Mouse (Mus musculus): ENCODE measurements around the gene Ppp1ca. TPM values are rescaled to one million over a fixed set of nuclear protein-coding genes. Genes with fewer than 3 reads are reported as not detected.

Gene Ppp1ca
- polyA plus RNA-seq, 1 experiment, result 295 TPM

DNA sequence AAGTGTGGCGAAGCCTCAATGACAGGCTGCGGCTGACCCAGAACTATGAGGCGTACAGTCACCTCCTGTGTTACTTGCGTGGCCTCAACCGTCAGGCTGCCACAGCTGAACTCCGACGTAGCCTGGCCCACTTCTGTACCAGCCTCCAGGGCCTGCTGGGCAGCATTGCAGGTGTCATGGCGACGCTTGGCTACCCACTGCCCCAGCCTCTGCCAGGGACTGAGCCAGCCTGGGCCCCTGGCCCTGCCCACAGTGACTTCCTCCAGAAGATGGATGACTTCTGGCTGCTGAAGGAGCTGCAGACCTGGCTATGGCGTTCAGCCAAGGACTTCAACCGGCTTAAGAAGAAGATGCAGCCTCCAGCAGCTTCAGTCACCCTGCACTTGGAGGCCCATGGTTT is 30.3 kb downstream of the Ppp1ca start:
- no peaks in the 10 kb centered on the region for H3K9me3 ChIP-seq (replicated peaks; ENCODE audit: control insufficient read depth, insufficient read depth, low read length, poor library complexity, severe bottlenecking)
- TF ChIP-seq POLR2A (IDR thresholded peaks at IDR 0.05; ENCODE audit: insufficient read depth, low read length) (no peak), CTCF (IDR thresholded peaks at IDR 0.05; ENCODE audit: low read depth, low read length) (no peak), EP300 (IDR thresholded peaks at IDR 0.05; ENCODE audit: insufficient read depth, low read depth, low read length) (no peak)
- no peaks in the 10 kb centered on the region for H3K27me3 ChIP-seq (ENCODE audit: control insufficient read depth, insufficient read depth, low read length, poor library complexity, severe bottlenecking)
- no peaks in the 10 kb centered on the region for H3K36me3 ChIP-seq (ENCODE audit: control insufficient read depth, insufficient read depth, low read length, poor library complexity, severe bottlenecking)
- no peak overlapping the region for H3K9ac ChIP-seq (ENCODE audit: low read depth, poor library complexity, severe bottlenecking)
- no peak overlapping the region for H3K27ac ChIP-seq (ENCODE audit: insufficient read depth, low read length)
- H3K4me1 ChIP-seq (ENCODE audit: control insufficient read depth, insufficient read depth, low read length), result no peaks in the 10 kb centered on the region
- H3K4me3 ChIP-seq (ENCODE audit: low read depth, low read length), result no peak overlapping the region

DNA sequence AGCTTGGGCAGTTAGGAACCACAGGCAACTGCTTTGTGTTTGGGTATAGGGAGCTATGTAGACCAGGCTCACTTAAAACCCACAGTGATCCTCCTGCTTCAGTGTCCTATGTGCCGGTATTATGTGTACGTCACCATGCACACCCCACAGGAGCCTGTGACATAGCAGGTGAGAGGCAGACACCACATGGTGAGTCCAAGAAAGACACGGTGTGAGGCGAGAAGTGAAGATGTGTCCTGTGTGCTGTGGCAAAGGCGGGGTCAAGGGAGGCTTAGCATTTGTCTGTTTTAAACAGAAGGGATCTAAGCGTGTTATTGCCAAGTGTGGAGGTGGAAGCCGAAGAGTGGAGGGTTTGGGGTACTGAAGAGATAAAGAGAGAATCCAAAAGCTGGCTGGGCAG is 34.9 kb downstream of the Ppp1ca start:
- Histone ChIP-seq H3K4me1 (ENCODE audit: control insufficient read depth, insufficient read depth, low read length) (no peaks in the 10 kb centered on the region), H3K27me3 (ENCODE audit: control insufficient read depth, insufficient read depth, low read length, poor library complexity, severe bottlenecking) (no peaks in the 10 kb centered on the region), H3K4me3 (ENCODE audit: low read depth, low read length) (no peak overlapping the region), H3K27ac (ENCODE audit: insufficient read depth, low read length) (no peak overlapping the region), H3K36me3 (ENCODE audit: control insufficient read depth, insufficient read depth, low read length, poor library complexity, severe bottlenecking) (no peaks in the 10 kb centered on the region), H3K9ac (ENCODE audit: low read depth, poor library complexity, severe bottlenecking) (no peak overlapping the region), H3K9me3 (replicated peaks; ENCODE audit: control insufficient read depth, insufficient read depth, low read length, poor library complexity, severe bottlenecking) (no peaks in the 10 kb centered on the region)
- TF ChIP-seq EP300 (IDR thresholded peaks at IDR 0.05; ENCODE audit: insufficient read depth, low read depth, low read length), result no peak
- TF ChIP-seq POLR2A (IDR thresholded peaks at IDR 0.05; ENCODE audit: insufficient read depth, low read length), result no peak
- no peak for TF ChIP-seq CTCF (IDR thresholded peaks at IDR 0.05; ENCODE audit: low read depth, low read length)

DNA sequence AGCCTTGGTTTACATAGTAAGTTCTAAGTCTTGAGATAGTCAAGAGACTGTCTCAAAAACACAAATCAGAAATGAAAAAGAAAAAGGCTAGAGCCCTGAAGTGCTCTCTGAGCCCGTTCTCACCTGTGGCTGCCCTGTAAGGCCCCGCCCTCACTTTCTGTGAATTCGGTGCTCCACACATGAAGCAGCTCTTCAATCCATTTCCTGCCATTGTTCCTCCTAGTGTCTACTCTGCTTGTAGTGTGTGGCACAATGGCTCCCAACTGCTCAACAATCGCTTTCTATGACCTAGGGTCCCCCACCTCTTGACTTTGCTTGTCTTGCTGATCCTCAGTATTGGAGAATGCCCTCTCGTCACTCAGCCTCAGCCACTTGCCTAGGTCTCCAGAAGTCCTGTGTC is 35.6 kb downstream of the Ppp1ca start:
- Histone ChIP-seq H3K36me3 (ENCODE audit: control insufficient read depth, insufficient read depth, low read length, poor library complexity, severe bottlenecking) (no peaks in the 10 kb centered on the region), H3K27ac (ENCODE audit: insufficient read depth, low read length) (no peak overlapping the region), H3K9me3 (replicated peaks; ENCODE audit: control insufficient read depth, insufficient read depth, low read length, poor library complexity, severe bottlenecking) (no peaks in the 10 kb centered on the region), H3K4me1 (ENCODE audit: control insufficient read depth, insufficient read depth, low read length) (no peaks in the 10 kb centered on the region), H3K9ac (ENCODE audit: low read depth, poor library complexity, severe bottlenecking) (no peak overlapping the region), H3K4me3 (ENCODE audit: low read depth, low read length) (no peak overlapping the region), H3K27me3 (ENCODE audit: control insufficient read depth, insufficient read depth, low read length, poor library complexity, severe bottlenecking) (no peaks in the 10 kb centered on the region)
- no peak for TF ChIP-seq EP300 (IDR thresholded peaks at IDR 0.05; ENCODE audit: insufficient read depth, low read depth, low read length)
- TF ChIP-seq CTCF (IDR thresholded peaks at IDR 0.05; ENCODE audit: low read depth, low read length), result no peak
- TF ChIP-seq POLR2A (IDR thresholded peaks at IDR 0.05; ENCODE audit: insufficient read depth, low read length), result no peak

DNA sequence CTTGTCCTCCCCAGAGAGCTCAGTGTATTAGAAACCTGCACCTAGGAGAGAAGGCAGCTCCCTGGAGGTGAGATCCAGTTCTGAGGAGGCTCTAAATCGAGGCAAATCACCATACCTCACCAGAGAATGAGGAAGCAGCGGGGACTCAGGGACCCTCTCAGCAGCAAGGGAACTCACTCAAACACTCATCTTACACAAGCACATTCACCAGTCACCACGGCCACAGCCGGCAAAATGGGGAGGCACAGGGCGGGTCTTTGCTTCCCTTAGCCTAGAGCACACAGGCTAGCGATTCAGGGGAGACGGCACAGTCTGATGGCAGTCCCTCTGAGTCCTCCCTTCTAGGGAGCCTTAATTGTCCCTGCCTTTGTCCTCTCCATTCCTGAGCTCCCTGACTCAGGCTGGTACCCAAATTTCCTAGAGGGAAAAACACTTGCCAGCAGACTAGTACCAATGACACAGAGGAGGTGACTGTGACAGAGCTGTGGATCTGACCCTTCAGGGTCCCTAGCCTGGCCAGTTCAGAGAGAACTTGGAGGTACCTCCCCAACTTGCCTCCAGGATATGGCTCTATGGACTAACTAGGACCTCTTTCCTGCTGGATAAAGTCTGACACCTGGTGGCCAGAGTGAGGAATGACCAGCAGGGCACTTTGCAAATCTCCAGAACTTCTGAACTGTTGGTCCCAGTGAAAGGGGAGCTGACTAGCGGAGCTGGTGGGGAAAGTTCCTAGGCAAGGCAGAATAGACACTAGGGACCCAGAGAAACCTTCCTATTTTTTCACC is 36.2 kb downstream of the Ppp1ca start:
- Histone ChIP-seq H3K4me1 (ENCODE audit: control insufficient read depth, insufficient read depth, low read length) (no peaks in the 10 kb centered on the region), H3K9ac (ENCODE audit: low read depth, poor library complexity, severe bottlenecking) (no peak overlapping the region), H3K9me3 (replicated peaks; ENCODE audit: control insufficient read depth, insufficient read depth, low read length, poor library complexity, severe bottlenecking) (no peaks in the 10 kb centered on the region), H3K27ac (ENCODE audit: insufficient read depth, low read length) (no peak overlapping the region), H3K27me3 (ENCODE audit: control insufficient read depth, insufficient read depth, low read length, poor library complexity, severe bottlenecking) (no peaks in the 10 kb centered on the region), H3K36me3 (ENCODE audit: control insufficient read depth, insufficient read depth, low read length, poor library complexity, severe bottlenecking) (no peaks in the 10 kb centered on the region), H3K4me3 (ENCODE audit: low read depth, low read length) (no peak overlapping the region)
- TF ChIP-seq CTCF (IDR thresholded peaks at IDR 0.05; ENCODE audit: low read depth, low read length) (peak; percentile 70), POLR2A (IDR thresholded peaks at IDR 0.05; ENCODE audit: insufficient read depth, low read length) (no peak)

DNA sequence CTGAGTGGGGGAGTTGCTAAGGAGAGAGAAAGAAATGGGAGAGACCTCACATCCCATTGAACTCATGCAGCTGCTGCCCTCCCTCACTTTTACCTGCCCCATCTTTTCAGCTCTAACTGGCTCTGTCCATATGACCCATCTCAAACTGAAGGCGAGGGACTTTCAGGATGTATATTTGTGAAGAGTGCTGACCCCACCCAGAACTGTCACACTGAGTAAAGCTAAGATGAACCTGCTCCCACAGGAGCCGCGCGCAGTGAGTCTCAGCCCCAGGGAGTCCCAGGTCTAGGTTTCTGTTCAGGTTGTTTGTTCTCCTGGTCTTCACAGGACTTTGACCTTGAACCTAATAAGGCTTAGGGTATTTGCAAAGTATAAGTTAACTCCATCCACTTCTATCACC is 37.0 kb downstream of the Ppp1ca start:
- H3K27me3 ChIP-seq (ENCODE audit: control insufficient read depth, insufficient read depth, low read length, poor library complexity, severe bottlenecking), result no peaks in the 10 kb centered on the region
- H3K4me3 ChIP-seq (ENCODE audit: low read depth, low read length), result no peak overlapping the region
- H3K36me3 ChIP-seq (ENCODE audit: control insufficient read depth, insufficient read depth, low read length, poor library complexity, severe bottlenecking), result no peaks in the 10 kb centered on the region
- TF ChIP-seq POLR2A (IDR thresholded peaks at IDR 0.05; ENCODE audit: insufficient read depth, low read length), result no peak
- TF ChIP-seq CTCF (IDR thresholded peaks at IDR 0.05; ENCODE audit: low read depth, low read length), result no peak
- TF ChIP-seq EP300 (IDR thresholded peaks at IDR 0.05; ENCODE audit: insufficient read depth, low read depth, low read length), result no peak
- no peaks in the 10 kb centered on the region for H3K9me3 ChIP-seq (replicated peaks; ENCODE audit: control insufficient read depth, insufficient read depth, low read length, poor library complexity, severe bottlenecking)
- no peak overlapping the region for H3K9ac ChIP-seq (ENCODE audit: low read depth, poor library complexity, severe bottlenecking)
- H3K4me1 ChIP-seq (ENCODE audit: control insufficient read depth, insufficient read depth, low read length), result no peaks in the 10 kb centered on the region
- H3K27ac ChIP-seq (ENCODE audit: insufficient read depth, low read length), result no peak overlapping the region

DNA sequence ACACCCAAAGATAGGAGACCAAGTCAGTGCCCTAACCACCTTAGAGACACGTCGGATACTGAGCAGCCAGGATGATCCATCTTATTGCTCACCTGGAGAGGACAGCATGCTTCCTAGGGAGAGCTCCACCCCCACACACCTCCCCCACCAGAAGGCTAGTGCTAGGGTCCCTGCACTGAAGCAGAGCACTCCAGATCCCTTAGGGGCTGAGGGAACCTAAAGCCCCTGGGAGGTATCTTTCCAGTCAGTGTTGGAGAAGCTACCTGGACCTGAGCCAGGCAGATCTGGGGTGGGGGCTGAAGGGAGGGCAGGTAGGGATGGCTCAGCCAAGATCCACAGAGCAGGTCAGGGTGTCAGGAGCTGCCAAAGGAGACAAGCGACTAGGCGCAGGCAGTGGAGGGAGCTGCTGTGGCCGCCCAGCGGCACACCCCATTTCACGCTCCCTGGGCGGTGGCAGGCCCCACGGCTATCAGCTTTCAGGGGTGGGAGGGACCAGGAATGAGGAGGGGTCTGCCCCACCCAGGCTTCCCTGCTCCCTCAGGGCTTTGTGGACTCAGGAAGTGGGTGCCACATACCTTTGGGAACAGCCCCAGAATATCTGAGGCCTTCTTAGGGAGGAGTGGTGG is 37.7 kb downstream of the Ppp1ca start:
- no peak overlapping the region for H3K9ac ChIP-seq (ENCODE audit: low read depth, poor library complexity, severe bottlenecking)
- H3K4me1 ChIP-seq (ENCODE audit: control insufficient read depth, insufficient read depth, low read length), result no peaks in the 10 kb centered on the region
- H3K27ac ChIP-seq (ENCODE audit: insufficient read depth, low read length), result no peak overlapping the region
- 0 out of 2 replicates have a peak, but pooled peaks have one; percentile 12 for TF ChIP-seq EP300 (IDR thresholded peaks at IDR 0.05; ENCODE audit: insufficient read depth, low read depth, low read length)
- no peak for TF ChIP-seq POLR2A (IDR thresholded peaks at IDR 0.05; ENCODE audit: insufficient read depth, low read length)
- TF ChIP-seq CTCF (IDR thresholded peaks at IDR 0.05; ENCODE audit: low read depth, low read length), result no peak
- H3K27me3 ChIP-seq (ENCODE audit: control insufficient read depth, insufficient read depth, low read length, poor library complexity, severe bottlenecking), result no peaks in the 10 kb centered on the region
- H3K4me3 ChIP-seq (ENCODE audit: low read depth, low read length), result no peak overlapping the region
- H3K36me3 ChIP-seq (ENCODE audit: control insufficient read depth, insufficient read depth, low read length, poor library complexity, severe bottlenecking), result no peaks in the 10 kb centered on the region
- H3K9me3 ChIP-seq (replicated peaks; ENCODE audit: control insufficient read depth, insufficient read depth, low read length, poor library complexity, severe bottlenecking), result no peaks in the 10 kb centered on the region
